Mouse (Mus musculus) hematopoietic stem cell, adult 5-6 weeks (primary cell): ENCODE results near the gene Gon7. TPM values are rescaled to one million over a fixed set of nuclear protein-coding genes. Genes with fewer than 3 reads are reported as not detected.

ENCODE experiments used
- ATAC-seq, 2 experiments: fragments of 125-278 bp in 1 of 2; replicated peaks in 1 of 2; 2 replicates each; pipeline ENCODE4 v1.8.0; 2016 to 2017; ENCODE audit warnings: inconsistent platforms in 2 of 2, mild to moderate bottlenecking in 2 of 2, moderate number of reproducible peaks in 2 of 2, low read depth in 1 of 2, moderate TSS enrichment in 1 of 2; ENCODE audit not compliant: low FRiP score in 2 of 2, poor library complexity in 2 of 2, severe bottlenecking in 2 of 2, insufficient read depth in 1 of 2, low TSS enrichment in 1 of 2
- total RNA-seq: library from RNA; stranded (forward); fragments of 172-1452, 232-1000 nt; gene quantifications from 2 replicates; pipeline ENCODE4 v1.2.3, GENCODE M21; 2017

Gene Gon7
- total RNA-seq, 1 experiment from 2014 or later, result 16.5 TPM

GRCm38 (mm10) chr12:102748256-102748655 lies 9.3 kb downstream of the Gon7 start:
- no peak for ATAC-seq

- ATAC-seq, result peak; percentile 68 to 70
Measured at GRCm38 (mm10) chr12:102744839-102745238, 12.8 kb downstream of the Gon7 start.

DNA sequence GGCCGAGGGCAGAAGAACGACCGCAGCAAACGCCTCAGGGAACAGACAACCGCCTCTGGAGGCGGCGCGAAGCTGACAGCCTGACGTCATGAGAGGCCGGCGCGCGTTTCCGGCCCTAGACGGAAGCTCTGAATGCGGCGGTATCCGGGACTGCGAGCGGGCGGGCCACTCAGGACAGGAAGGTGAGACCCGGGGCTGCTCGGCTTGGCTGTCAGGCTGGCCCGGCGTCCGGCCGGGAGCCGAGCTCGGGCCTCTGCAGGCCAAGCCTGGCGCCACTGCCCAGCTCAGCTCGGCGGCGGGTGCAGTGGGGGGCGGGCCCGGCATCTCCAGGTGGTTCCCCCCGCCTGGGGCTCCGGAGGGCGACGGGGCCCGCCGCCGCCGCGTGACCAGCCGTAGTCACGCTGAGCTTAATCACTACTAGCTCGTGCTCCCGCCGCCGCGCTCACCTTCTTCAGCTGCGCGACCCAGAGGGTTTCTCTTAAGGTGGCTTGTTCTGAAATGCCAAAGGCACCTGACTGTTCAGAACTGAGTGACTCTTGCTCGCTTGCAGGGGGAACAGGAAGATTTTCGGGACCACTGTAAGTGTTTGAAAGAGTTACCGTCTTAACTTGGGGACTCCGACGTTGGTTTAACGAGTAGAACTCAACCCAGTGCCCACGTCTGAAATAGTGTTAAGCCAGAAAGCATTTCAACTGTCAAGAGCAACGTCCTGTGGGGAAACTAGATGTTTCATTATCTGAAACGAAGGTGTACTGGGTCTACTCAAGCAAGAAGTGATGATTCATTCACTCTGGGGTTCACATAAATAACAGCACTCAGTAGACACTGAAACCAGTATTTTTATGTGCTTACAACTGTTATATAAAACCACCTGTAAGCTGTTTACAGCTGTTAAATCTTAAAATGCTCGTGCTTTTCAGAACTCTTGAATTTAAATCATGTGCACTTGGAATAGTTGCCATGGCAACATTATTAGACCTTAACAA lies 13.7 kb downstream of the Gon7 start, which contains the start of the genes Moap1 and Tmem251:
Gene Moap1, minus strand, starts transcription at position 73 of the 986 bp plus-strand sequence.
Gene Tmem251, plus strand, starts transcription at position 174 of the 986 bp plus-strand sequence.
- peak; percentile 91 to 94 for ATAC-seq

- peak; percentile 29 to 34; a peak in 3 of 4 replicates for ATAC-seq
Measured at GRCm38 (mm10) chr12:102743036-102743588, 14.5 kb downstream of the Gon7 start.

DNA sequence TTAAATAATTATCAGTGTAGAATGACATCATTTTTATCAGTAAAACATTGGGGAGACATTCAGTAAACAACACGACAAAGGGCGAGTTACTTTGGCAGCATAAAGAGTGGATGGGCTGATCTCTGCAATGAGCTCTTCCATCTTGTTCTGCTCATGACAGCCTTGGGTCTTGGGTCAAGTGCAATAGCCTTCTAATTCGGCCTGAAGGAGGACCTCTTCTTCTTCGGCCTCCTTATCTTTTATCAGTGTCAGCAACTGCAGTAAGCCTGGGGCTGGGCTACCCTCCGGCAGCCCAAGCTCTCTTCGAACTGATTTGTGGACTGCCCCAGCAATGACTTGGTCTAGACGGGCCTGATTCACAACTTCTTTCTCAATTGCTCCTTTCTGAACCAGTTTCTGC lies 15.5 kb downstream of the Gon7 start:
- no peak for ATAC-seq

DNA sequence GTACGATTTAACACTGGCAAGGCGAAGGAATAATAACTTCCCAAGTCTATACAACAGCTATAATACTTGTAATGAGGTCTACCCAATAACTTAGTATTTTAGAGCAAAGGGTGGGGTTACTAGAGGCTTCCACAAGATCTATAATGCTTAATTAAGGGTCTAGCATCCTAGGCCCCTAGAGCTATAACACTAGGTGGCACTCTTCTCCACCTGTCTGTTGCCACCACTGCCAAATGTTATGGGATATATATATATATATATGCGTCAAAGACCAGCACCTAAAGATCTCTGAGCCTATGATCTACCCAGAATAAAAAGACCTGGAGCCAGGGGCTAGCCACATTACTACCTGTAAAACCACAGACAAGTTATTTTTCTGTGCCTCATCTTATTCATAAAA lies 17.3 kb downstream of the Gon7 start:
- ATAC-seq, result no peak

- no peak for ATAC-seq
Measured at GRCm38 (mm10) chr12:102739096-102739495, 18.5 kb downstream of the Gon7 start.

GRCm38 (mm10) chr12:102733381-102733780 lies 24.2 kb downstream of the Gon7 start:
- peak; percentile 69 to 81 for ATAC-seq

- no peak for ATAC-seq
Measured at GRCm38 (mm10) chr12:102730798-102731619, 26.6 kb downstream of the Gon7 start.

DNA sequence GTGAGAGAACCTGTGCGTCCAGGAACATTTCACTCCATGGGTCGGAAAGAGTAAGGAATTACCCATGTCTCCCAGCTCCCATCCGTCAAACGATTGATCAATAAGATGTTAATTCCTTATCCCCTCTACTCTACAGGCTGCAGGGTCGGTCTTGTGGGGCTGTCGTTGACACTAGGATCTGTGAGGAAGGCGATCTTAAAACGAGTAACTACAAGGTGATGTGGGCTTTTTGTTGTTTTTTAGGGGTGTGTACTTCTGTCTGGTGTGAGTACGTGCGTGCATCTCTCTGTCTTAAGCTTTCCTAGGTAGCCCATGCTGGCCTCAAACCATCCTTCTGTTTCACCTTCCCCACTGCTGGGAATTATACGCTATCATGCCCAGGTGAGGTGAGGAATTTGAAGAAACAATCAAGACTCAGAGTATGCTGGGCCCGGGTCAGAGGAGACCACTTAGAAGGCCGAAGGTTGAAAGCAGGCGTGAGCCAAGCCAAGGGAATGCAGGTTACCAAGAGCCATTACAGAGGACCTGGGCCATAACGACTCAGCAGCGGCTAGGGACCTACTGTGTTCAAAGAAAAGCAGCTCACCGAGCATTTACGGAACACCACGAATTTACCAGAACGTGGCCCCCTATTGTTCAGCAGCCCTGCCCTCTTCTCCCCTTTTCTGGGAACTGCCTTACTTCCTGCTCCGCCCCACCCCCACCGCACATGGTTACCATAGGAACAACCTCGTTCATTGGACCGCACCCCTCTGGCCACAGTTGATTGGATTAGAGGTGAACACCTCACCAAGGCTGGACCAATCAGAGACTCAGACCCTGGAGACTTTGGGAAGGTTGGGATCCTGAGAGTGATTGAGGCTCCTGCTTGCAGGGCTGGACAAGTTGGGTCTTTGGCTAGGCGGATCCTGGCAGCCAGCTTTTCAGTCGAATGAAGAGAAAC lies 27.5 kb downstream of the Gon7 start:
- peak; percentile 81 to 82 for ATAC-seq

DNA sequence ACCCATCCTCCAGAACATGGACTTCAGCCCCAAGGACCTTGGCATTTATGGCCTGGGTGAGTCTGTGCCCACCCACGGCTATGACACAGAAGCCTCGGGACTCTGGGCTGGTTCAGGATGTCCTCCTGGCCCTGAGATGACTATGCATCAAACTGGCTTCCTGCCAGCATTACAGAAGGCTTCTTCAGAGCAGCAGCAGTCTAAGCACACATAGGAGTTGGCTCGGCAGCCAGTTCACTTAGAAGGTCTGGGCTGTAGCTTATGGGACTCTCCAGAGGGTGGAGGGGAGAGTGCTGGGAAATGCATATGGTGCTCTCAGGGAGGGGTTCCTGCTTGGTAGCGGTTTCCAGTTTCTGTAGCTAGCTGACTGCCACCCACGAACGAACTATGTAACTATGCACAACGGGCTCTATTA lies 31.8 kb downstream of the Gon7 start:
- ATAC-seq, result no peak

DNA sequence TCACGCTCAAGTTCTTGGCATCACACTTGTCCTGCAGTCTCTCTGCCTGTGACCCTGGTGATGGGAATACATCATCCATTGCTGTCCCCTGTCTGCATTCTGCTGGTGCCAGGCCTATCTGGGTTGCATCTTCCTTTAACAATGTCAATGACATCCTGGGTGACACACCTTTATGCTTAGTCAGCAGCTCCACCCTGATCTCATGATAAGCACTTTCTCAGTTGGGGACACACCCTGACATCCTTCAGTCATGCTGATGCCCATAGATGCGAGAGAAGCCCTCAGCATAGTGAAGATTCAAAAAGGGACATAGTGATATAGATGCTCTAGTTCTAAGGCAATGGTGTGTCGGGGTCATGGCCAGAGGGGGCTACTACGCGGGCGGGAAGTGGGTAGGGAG lies 32.5 kb downstream of the Gon7 start:
- ATAC-seq, result no peak

- ATAC-seq, result no peak
Measured at GRCm38 (mm10) chr12:102723861-102724260, 33.7 kb downstream of the Gon7 start.

GRCm38 (mm10) chr12:102722966-102723365 lies 34.6 kb downstream of the Gon7 start:
- ATAC-seq, result no peak

DNA sequence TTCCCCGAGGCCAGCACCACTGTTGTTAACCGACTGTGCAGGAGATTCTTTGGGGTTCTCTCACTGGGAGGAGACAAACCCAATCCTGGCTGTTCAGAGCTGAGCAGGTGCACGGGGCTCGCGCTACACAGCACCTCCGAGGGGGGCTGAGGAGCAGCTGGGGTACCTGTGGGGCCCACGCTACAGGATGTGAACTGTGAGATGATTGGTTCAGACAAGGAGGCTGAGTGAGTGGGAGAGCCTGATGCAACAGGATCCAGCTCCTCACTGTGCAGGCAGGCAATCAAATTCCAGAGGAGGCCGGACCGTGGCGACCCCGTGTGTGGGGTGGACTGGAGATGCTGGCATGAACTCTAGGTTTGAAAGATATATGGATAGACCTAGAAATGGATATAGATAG lies 35.2 kb downstream of the Gon7 start:
- no peak for ATAC-seq

DNA sequence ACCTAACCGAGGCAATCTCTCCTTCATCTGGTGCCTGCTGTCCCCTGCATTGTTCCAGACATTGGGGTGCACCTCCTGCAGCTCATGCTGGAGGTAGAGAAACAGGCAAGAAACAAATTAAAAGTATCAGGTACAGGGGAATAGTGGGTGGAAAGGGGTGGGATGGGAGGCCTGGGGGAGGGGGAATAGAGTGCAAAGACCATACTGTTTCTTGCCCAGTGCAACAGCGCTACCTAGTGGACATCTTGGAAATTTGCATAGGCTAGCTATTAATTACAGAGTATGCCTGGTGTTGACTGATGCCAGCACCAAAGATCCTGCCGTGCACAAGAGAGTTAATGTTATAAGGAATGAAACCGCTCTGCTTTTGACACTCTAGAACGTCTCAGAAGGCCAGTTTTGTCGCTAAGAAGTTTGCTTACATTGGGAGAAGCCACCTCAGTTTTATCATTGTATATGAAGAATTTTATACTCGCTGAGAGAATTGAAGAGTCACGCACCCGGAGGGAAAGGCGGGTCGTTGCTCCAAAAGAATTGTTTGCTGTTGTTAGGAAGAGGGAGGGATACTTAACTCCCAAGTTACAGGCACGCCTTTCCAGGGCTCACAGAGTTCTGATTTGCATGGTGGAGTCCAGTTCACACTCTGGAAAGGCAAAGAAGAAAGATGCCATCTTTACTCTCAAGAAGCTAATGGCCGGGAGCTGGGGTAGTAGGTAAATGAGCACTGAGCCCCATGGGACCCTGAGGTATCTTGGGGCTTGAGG lies 37.9 kb downstream of the Gon7 start:
- ATAC-seq, result peak; percentile 72 to 73
